Comparison of ENCODE assay signal across 16 mouse cellular contexts in the genomic region with DNA sequence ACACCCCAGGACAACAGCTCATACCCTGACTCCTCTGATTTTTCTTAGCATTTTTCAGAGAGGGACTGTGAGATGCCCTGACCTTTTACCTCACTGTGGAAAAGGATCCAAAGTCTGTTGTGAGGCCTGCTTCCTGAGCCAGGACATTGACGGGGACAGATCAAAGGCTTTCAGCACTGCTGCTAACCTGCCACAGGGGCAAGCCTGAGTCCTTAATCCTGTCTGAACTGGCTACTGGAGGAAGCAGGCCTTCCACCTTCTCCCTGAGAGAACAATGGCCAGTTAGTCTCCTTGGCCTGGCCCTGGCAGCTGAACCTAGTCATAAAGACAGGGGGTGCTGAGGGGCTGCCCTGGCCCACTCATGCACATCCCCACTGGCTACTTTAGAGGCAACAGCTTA. TPM values are rescaled to one million over a fixed set of nuclear protein-coding genes. Genes with fewer than 3 reads are reported as not detected.
DNase-seq lines count a peak whose midpoint lies in the region; ATAC-seq and TF ChIP-seq lines count a peak whose summit lies in the region.
"Had no signal": no experiment of that assay in that cellular context is flagged by ENCODE, and none has a peak within 500 bp of the region (broad histone marks: within the 10 kb centered on the region; RNA-seq: fewer than 3 reads in every experiment).

No protein-coding gene starts in this region.

- intact Hi-C loops in heart, postnatal 10 days (cut with DNase I): loop anchor here (5.0 kb wide), 1 partner anchor 36 kb away; a partner anchor contains a TSS

- H3K9me3 ChIP-seq in heart, postnatal 0 days (replicated peaks; ENCODE audit: control insufficient read depth, low read length): no peaks in the 10 kb centered on the region
- H3K9me3 ChIP-seq in neural tube, embryonic 13.5 days: no peaks in the 10 kb centered on the region
- no peaks in the 10 kb centered on the region for H3K9me3 ChIP-seq in neural tube, embryonic 15.5 days (replicated peaks)
- H3K9me3 ChIP-seq: heart, embryonic 12.5 days; hindbrain, embryonic 12.5 days had no signal

- TF ChIP-seq EP300 in heart, postnatal 0 days (IDR thresholded peaks at IDR 0.05; ENCODE audit: low read depth): no peak

- no peak overlapping the region for H3K9ac ChIP-seq in heart, postnatal 0 days (replicated peaks; ENCODE audit: low read depth, low read length)
- H3K9ac ChIP-seq in neural tube, embryonic 13.5 days: peak overlapping the region; percentile 6; the same call in 1 of the 2 replicates
- H3K9ac ChIP-seq in neural tube, embryonic 15.5 days (replicated peaks): no peak overlapping the region
- H3K9ac ChIP-seq: forebrain, postnatal 0 days; heart, embryonic 12.5 days; hindbrain, embryonic 12.5 days; lung, embryonic 14.5 days had no signal

- peaks cover 35% of the 10 kb centered on the region for H3K4me1 ChIP-seq in heart, postnatal 0 days (ENCODE audit: control insufficient read depth, insufficient read depth)
- H3K4me1 ChIP-seq in neural tube, embryonic 13.5 days (replicated peaks): peaks cover 17% of the 10 kb centered on the region
- peaks cover 22% of the 10 kb centered on the region for H3K4me1 ChIP-seq in neural tube, embryonic 15.5 days

- TF ChIP-seq CTCF in heart, postnatal 0 days (IDR thresholded peaks at IDR 0.05; ENCODE audit: low read depth): no peak

- no peak overlapping the region for H3K4me2 ChIP-seq in heart, postnatal 0 days (ENCODE audit: low read depth, low read length)
- H3K4me2 ChIP-seq in neural tube, embryonic 13.5 days: no peak overlapping the region
- H3K4me2 ChIP-seq in neural tube, embryonic 15.5 days: no peak overlapping the region
- H3K4me2 ChIP-seq: heart, embryonic 12.5 days; hindbrain, embryonic 12.5 days; lung, embryonic 14.5 days had no signal

- no peaks in the 10 kb centered on the region for H3K36me3 ChIP-seq in heart, postnatal 0 days (replicated peaks; ENCODE audit: control insufficient read depth, insufficient read depth, low read length)
- H3K36me3 ChIP-seq in neural tube, embryonic 13.5 days: no peaks in the 10 kb centered on the region
- no peaks in the 10 kb centered on the region for H3K36me3 ChIP-seq in neural tube, embryonic 15.5 days
- H3K36me3 ChIP-seq: heart, embryonic 12.5 days; hindbrain, embryonic 12.5 days had no signal

- peak overlapping the region; percentile 34; the same call in 1 of the 2 replicates for H3K27ac ChIP-seq in heart, postnatal 0 days (ENCODE audit: low read depth)
- no peak overlapping the region for H3K27ac ChIP-seq in neural tube, embryonic 13.5 days (replicated peaks)
- no peak overlapping the region for H3K27ac ChIP-seq in neural tube, embryonic 15.5 days (replicated peaks)
- H3K27ac ChIP-seq: hindbrain, embryonic 12.5 days had no signal

- WGBS in heart, postnatal 0 days: 59% methylated on average over 1 of the region's 1 CpGs
- WGBS in neural tube, embryonic 13.5 days: 71% methylated on average over 1 of the region's 1 CpGs
- 53% methylated on average over 1 of the region's 1 CpGs for WGBS in neural tube, embryonic 15.5 days

- no peak overlapping the region for H3K4me3 ChIP-seq in heart, postnatal 0 days (ENCODE audit: low read depth, low read length)
- no peak overlapping the region for H3K4me3 ChIP-seq in neural tube, embryonic 13.5 days
- H3K4me3 ChIP-seq in neural tube, embryonic 15.5 days (replicated peaks): no peak overlapping the region
- H3K4me3 ChIP-seq: erythroblast, embryonic 14.5 days; heart, embryonic 12.5 days; hindbrain, embryonic 12.5 days had no signal

- no peak for ATAC-seq in heart, postnatal 0 days (ENCODE audit: insufficient read depth, low read depth)
- no peak for ATAC-seq in neural tube, embryonic 13.5 days (ENCODE audit: low read depth)
- no peak for ATAC-seq in neural tube, embryonic 15.5 days (ENCODE audit: low FRiP score)
- ATAC-seq: forebrain, postnatal 0 days; midbrain, embryonic 16.5 days had no signal

- H3K27me3 ChIP-seq in heart, postnatal 0 days (ENCODE audit: control insufficient read depth, insufficient read depth, low read length): no peaks in the 10 kb centered on the region
- H3K27me3 ChIP-seq in neural tube, embryonic 13.5 days: peaks cover 17% of the 10 kb centered on the region
- 0 out of 2 replicates have a peak, but pooled peaks cover 6% of the 10 kb centered on the region for H3K27me3 ChIP-seq in neural tube, embryonic 15.5 days (replicated peaks)
- H3K27me3 ChIP-seq: heart, embryonic 12.5 days had no signal

- no peak for DNase-seq in heart, postnatal 0 days (ENCODE audit: low spot score)
- no peak for DNase-seq in heart, postnatal 10 days
- DNase-seq in kidney, postnatal 4 days: peak; percentile 20 to 46
- DNase-seq in cerebellum, postnatal 4 days (ENCODE audit: low spot score in 2 of 2): no peak
- no peak for DNase-seq in frontal cortex, postnatal 14 days (ENCODE audit: low spot score in 2 of 2)
- DNase-seq: adrenal gland, postnatal 25 days; cerebellum, adult 9-11 months; forebrain, postnatal 0 days; gastrocnemius, postnatal 25 days; lung, embryonic 14.5 days had no signal

RNA-seq across cellular contexts. Expression of a gene that starts 4.0 kb away (rescaled TPM):
- 20.6 and 29.1 TPM in 2 replicates for total RNA-seq in heart, postnatal 0 days (2014; rRNA removed; ENCODE audit: low replicate concordance)
- 16.5 and 19.1 TPM in 2 replicates for polyA plus RNA-seq in heart, postnatal 0 days (2015; fragmentation: Nextera tagmentation; extraction: Ambion mirVana)
- total RNA-seq in heart, postnatal 10 days (2021): 10 to 100 TPM; 43.0 to 48.6 TPM
- polyA plus RNA-seq in neural tube, embryonic 13.5 days (2015; fragmentation: Nextera tagmentation; extraction: Ambion mirVana): 5.5 and 6.4 TPM in 2 replicates
- polyA plus RNA-seq in neural tube, embryonic 15.5 days (2015; fragmentation: Nextera tagmentation; extraction: Ambion mirVana): 9.3 and 10.9 TPM in 2 replicates

RNA-seq across cellular contexts. Expression of a gene that starts 25.9 kb away (rescaled TPM):
- total RNA-seq in heart, postnatal 0 days (2014; rRNA removed; ENCODE audit: low replicate concordance): 32.0 and 48.7 TPM in 2 replicates
- 14.5 and 15.5 TPM in 2 replicates for polyA plus RNA-seq in heart, postnatal 0 days (2015; fragmentation: Nextera tagmentation; extraction: Ambion mirVana)
- 10 to 100 TPM; 42.9 to 47.8 TPM for total RNA-seq in heart, postnatal 10 days (2021)
- polyA plus RNA-seq in neural tube, embryonic 13.5 days (2015; fragmentation: Nextera tagmentation; extraction: Ambion mirVana): 64.8 and 72.5 TPM in 2 replicates
- 77.3 and 80.5 TPM in 2 replicates for polyA plus RNA-seq in neural tube, embryonic 15.5 days (2015; fragmentation: Nextera tagmentation; extraction: Ambion mirVana)

RNA-seq across cellular contexts. Expression of a gene that starts 26.1 kb away (rescaled TPM):
- 20.1 and 26.5 TPM in 2 replicates for total RNA-seq in heart, postnatal 0 days (2014; rRNA removed; ENCODE audit: low replicate concordance)
- 11.9 and 13.1 TPM in 2 replicates for polyA plus RNA-seq in heart, postnatal 0 days (2015; fragmentation: Nextera tagmentation; extraction: Ambion mirVana)
- total RNA-seq in heart, postnatal 10 days (2021): 1 to 10 TPM; 8.9 to 9.2 TPM
- polyA plus RNA-seq in neural tube, embryonic 13.5 days (2015; fragmentation: Nextera tagmentation; extraction: Ambion mirVana): 81.9 and 85.7 TPM in 2 replicates
- 106 and 112 TPM in 2 replicates for polyA plus RNA-seq in neural tube, embryonic 15.5 days (2015; fragmentation: Nextera tagmentation; extraction: Ambion mirVana)

RNA-seq across cellular contexts. Expression of a gene that starts 36.0 kb away (rescaled TPM):
- total RNA-seq in heart, postnatal 0 days (2014; rRNA removed; ENCODE audit: low replicate concordance): 155 and 174 TPM in 2 replicates
- 120 and 132 TPM in 2 replicates for polyA plus RNA-seq in heart, postnatal 0 days (2015; fragmentation: Nextera tagmentation; extraction: Ambion mirVana)
- 100 to 1,000 TPM in 1 of 2 experiments, 10 to 100 TPM in 1; 88.3 to 103 TPM for total RNA-seq in heart, postnatal 10 days (2021)
- polyA plus RNA-seq in neural tube, embryonic 13.5 days (2015; fragmentation: Nextera tagmentation; extraction: Ambion mirVana): 46.6 and 47.4 TPM in 2 replicates
- 51.1 and 54.0 TPM in 2 replicates for polyA plus RNA-seq in neural tube, embryonic 15.5 days (2015; fragmentation: Nextera tagmentation; extraction: Ambion mirVana)

Comparison
In these comparisons a context has a peak if more than half of its experiments do, and no peak if none do; other contexts are left out.
1. DNase-seq: peak in kidney, postnatal 4 days (2 of 2); none in heart, postnatal 0 days (single experiment), heart, postnatal 10 days (0 of 2), cerebellum, postnatal 4 days (0 of 2) and frontal cortex, postnatal 14 days (0 of 2).